Mouse (Mus musculus): ENCODE measurements around the gene Znrf3.

GRCm38 (mm10) chr11:5412644-5413190 is 31.9 kb downstream of the Znrf3 start:
- TF ChIP-seq CTCF (IDR thresholded peaks at IDR 0.05; ENCODE audit: control insufficient read depth, insufficient read depth, insufficient replicate concordance, low read depth, low read length) (no peak), POLR2A (IDR thresholded peaks at IDR 0.05; ENCODE audit: control insufficient read depth, low read depth, low read length) (no peak)
